Mouse (Mus musculus) ES-Bruce4 (cell line): ENCODE data around the gene Olfr1241. TPM values are rescaled to one million over a fixed set of nuclear protein-coding genes. Genes with fewer than 3 reads are reported as not detected.

Experiments
- H3K27ac ChIP-seq: 2 replicates; pipeline ENCODE4 v1.5.1; 2012; ENCODE audit warnings: low read length, inconsistent platforms; ENCODE audit not compliant: insufficient read depth
- H3K27me3 ChIP-seq: 2 replicates; pipeline ENCODE4 v1.6.1; 2012; ENCODE audit warnings: mild to moderate bottlenecking, low read length, inconsistent platforms; ENCODE audit not compliant: control insufficient read depth, poor library complexity, insufficient read depth, severe bottlenecking
- H3K36me3 ChIP-seq: 2 replicates; pipeline ENCODE4 v1.6.1; 2012; ENCODE audit warnings: inconsistent platforms, mild to moderate bottlenecking, low read length, moderate library complexity; ENCODE audit not compliant: control insufficient read depth, poor library complexity, insufficient read depth, severe bottlenecking
- H3K4me1 ChIP-seq: one replicate; pipeline ENCODE4 v1.8.1; 2011; ENCODE audit warnings: low read length; ENCODE audit not compliant: control insufficient read depth, insufficient read depth
- H3K4me3 ChIP-seq: 2 replicates; pipeline ENCODE4 v1.5.1; 2011; ENCODE audit warnings: low read depth, mild to moderate bottlenecking, low read length
- H3K9ac ChIP-seq: 2 replicates; pipeline ENCODE4 v1.6.1; 2012; ENCODE audit warnings: low read depth, mild to moderate bottlenecking, inconsistent platforms; ENCODE audit not compliant: poor library complexity, severe bottlenecking
- H3K9me3 ChIP-seq: replicated peaks from 2 replicates; pipeline ENCODE4 v1.6.1; 2012; ENCODE audit warnings: mild to moderate bottlenecking, low read length, inconsistent platforms; ENCODE audit not compliant: control insufficient read depth, poor library complexity, insufficient read depth, severe bottlenecking
- CTCF ChIP-seq: IDR thresholded peaks from one replicate; pipeline ENCODE4 v1.8.1; 2011; ENCODE audit warnings: low read depth, low read length
- EP300 ChIP-seq: IDR thresholded peaks from 2 replicates; pipeline ENCODE4 v1.6.1; 2011; ENCODE audit warnings: low read depth, low read length; ENCODE audit not compliant: insufficient read depth
- POLR2A ChIP-seq: IDR thresholded peaks from one replicate; pipeline ENCODE4 v1.8.1; 2011; ENCODE audit warnings: low read length; ENCODE audit not compliant: insufficient read depth
- polyA plus RNA-seq: library from polyadenylated mRNA; stranded (reverse); fragments of >200 nt; gene quantifications from 2 replicates; pipeline ENCODE4 v1.2.4, GENCODE M21; 2011; ENCODE audit warnings: low read depth; ENCODE audit not compliant: missing spikeins, insufficient read depth, insufficient read length

The Olfr1241 gene
- not detected in 2 replicates for polyA plus RNA-seq

DNA sequence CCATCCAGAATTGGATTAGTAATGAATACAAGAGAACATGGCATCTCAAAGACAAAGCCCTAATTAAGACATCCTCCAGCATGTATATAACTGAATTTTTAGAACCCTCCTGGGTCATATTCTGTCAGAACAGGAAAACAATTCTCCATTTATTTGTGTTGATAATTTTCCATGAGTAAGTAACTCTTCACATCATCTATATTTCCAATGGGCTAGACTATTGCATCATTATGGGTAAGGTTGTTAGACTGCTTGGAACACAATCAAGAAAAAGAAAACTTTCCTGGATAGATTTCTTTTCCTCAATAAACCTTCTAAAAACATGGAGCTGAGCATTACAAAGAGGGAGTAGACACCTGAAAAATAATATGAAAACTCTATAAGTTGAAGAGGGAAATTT lies at the start of gene Olfr1241:
Olfr1241 (minus strand) TSS at position 101 of the 400 bp plus-strand sequence.
- Histone ChIP-seq H3K36me3 (no peaks in the 10 kb centered on the region), H3K27me3 (no peaks in the 10 kb centered on the region), H3K4me1 (no peaks in the 10 kb centered on the region), H3K9ac (no peak within 1 kb of the TSS), H3K9me3 (no peaks in the 10 kb centered on the region), H3K4me3 (no peak within 1 kb of the TSS), H3K27ac (no peak within 1 kb of the TSS)
- no peak for TF ChIP-seq POLR2A

DNA sequence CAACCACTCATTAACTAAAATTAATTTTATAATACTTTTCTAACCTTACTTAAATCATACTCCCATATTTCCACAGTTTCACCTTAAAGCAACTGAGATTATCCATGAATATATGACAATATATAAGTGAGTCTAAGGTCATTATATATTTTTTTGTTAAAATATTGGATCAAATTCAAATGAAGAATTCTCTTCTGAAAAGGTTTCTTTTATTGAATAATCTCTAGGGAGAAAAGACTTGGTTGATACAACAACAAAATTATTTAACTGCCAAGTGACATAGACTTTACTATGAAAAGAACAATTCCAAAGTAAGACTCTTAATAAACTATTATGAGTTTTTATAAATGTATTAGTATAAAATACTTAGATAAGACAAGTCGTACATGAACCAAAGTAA lies 44.5 kb upstream of the Olfr1241 start, which contains the start of gene Olfr1243:
Olfr1243 (minus strand) TSS at position 101 of the 400 bp plus-strand sequence.
- Histone ChIP-seq H3K9me3 (no peaks in the 10 kb centered on the region), H3K36me3 (no peaks in the 10 kb centered on the region), H3K4me1 (no peaks in the 10 kb centered on the region), H3K27me3 (no peaks in the 10 kb centered on the region), H3K4me3 (no peak within 1 kb of the TSS), H3K9ac (no peak within 1 kb of the TSS), H3K27ac (no peak within 1 kb of the TSS)
- no peak for TF ChIP-seq POLR2A
- TF ChIP-seq EP300: no peak
- no peak for TF ChIP-seq CTCF

DNA sequence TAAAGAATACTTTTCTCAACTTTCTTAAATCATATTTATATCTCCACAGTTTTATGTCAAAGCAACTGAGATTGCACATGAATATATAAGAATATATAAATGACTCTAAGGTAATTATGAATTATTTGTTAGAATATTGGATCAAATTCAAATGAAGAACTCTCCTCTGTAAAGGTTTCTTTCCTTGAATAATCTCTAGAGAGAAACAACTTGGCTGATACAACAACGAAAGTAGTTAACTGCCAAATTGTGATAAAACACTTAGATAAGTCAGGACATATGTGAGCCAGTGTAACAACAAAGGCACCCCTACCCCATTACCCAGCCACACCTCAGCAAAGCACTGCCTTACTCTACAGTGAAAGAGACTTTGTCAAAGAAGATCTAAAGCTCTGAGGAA lies 11.3 kb upstream of the Olfr1241 start, which contains the start of gene Olfr1242:
Olfr1242 (minus strand) TSS at position 101 of the 400 bp plus-strand sequence.
- no peak within 1 kb of the TSS for H3K4me3 ChIP-seq
- H3K36me3 ChIP-seq: no peaks in the 10 kb centered on the region
- H3K9ac ChIP-seq: no peak within 1 kb of the TSS
- H3K4me1 ChIP-seq: no peaks in the 10 kb centered on the region
- TF ChIP-seq POLR2A: no peak
- TF ChIP-seq CTCF: no peak
- TF ChIP-seq EP300: no peak
- no peaks in the 10 kb centered on the region for H3K9me3 ChIP-seq
- H3K27me3 ChIP-seq: no peaks in the 10 kb centered on the region
- no peak within 1 kb of the TSS for H3K27ac ChIP-seq

DNA sequence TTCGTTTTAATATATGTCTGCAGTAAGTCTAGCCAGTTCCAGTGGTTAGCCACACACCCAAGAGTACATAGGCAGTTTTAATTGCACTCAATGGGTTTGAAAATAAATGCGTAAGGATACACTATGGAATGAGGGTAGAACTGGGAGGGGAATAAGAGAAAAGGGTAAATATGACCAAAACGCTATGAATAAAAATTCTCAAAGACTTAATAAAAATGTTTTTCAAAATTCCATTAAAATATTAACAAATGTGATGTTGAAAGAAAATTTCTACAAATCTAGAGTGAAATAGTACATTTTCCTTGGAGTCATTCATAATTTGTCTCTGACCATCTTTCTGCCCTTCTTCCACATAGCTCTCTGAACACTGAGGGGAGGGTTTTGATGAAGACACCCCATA lies 44.0 kb downstream of the Olfr1241 start, which contains the start of gene Olfr1240:
Olfr1240 (minus strand) TSS at position 101 of the 400 bp plus-strand sequence.
- Histone ChIP-seq H3K9ac (no peak within 1 kb of the TSS), H3K4me3 (no peak within 1 kb of the TSS), H3K4me1 (no peaks in the 10 kb centered on the region), H3K27ac (no peak within 1 kb of the TSS), H3K9me3 (no peaks in the 10 kb centered on the region), H3K36me3 (no peaks in the 10 kb centered on the region), H3K27me3 (no peaks in the 10 kb centered on the region)
- TF ChIP-seq POLR2A (no peak), CTCF (no peak), EP300 (no peak)

Other genes starting within 250 kb of the Olfr1241 start
- not detected in 2 replicates for gene Olfr1228, start 233.1 kb downstream of the Olfr1241 start, polyA plus RNA-seq
- gene Olfr1229, start 199.1 kb downstream of the Olfr1241 start, polyA plus RNA-seq: not detected in 2 replicates
- gene Olfr1230, start 189.9 kb downstream of the Olfr1241 start, polyA plus RNA-seq: not detected in 2 replicates
- not detected in 2 replicates for gene Olfr1231, start 180.1 kb downstream of the Olfr1241 start, polyA plus RNA-seq
- not detected in 2 replicates for gene Olfr1232, start 157.5 kb downstream of the Olfr1241 start, polyA plus RNA-seq
- not detected in 2 replicates for gene Olfr1233, start 144.7 kb downstream of the Olfr1241 start, polyA plus RNA-seq
- gene Olfr1234, start 122.3 kb downstream of the Olfr1241 start, polyA plus RNA-seq: not detected in 2 replicates
- not detected in 2 replicates for gene Olfr1238, start 77.5 kb downstream of the Olfr1241 start, polyA plus RNA-seq
- gene Olfr1239, start 66.7 kb downstream of the Olfr1241 start, polyA plus RNA-seq: not detected in 2 replicates
- gene Olfr1240, start 44.1 kb downstream of the Olfr1241 start, polyA plus RNA-seq: not detected in 2 replicates
- gene Olfr1242, start 11.2 kb upstream of the Olfr1241 start, polyA plus RNA-seq: not detected in 2 replicates
- gene Olfr1243, start 44.4 kb upstream of the Olfr1241 start, polyA plus RNA-seq: not detected in 2 replicates
- gene Olfr1245, start 91.3 kb upstream of the Olfr1241 start, polyA plus RNA-seq: not detected in 2 replicates
- not detected in 2 replicates for gene Olfr1246, start 106.0 kb upstream of the Olfr1241 start, polyA plus RNA-seq
- gene Olfr1247, start 127.0 kb upstream of the Olfr1241 start, polyA plus RNA-seq: not detected in 2 replicates
- not detected in 2 replicates for gene Olfr1248, start 131.1 kb upstream of the Olfr1241 start, polyA plus RNA-seq
- not detected in 2 replicates for gene Olfr1249, start 147.9 kb upstream of the Olfr1241 start, polyA plus RNA-seq
- not detected in 2 replicates for gene Olfr1250, start 174.3 kb upstream of the Olfr1241 start, polyA plus RNA-seq
- gene Olfr1251, start 184.8 kb upstream of the Olfr1241 start, polyA plus RNA-seq: not detected in 2 replicates
- gene Olfr1252, start 237.9 kb upstream of the Olfr1241 start, polyA plus RNA-seq: not detected in 2 replicates